Mouse (Mus musculus): ENCODE measurements around the gene Cox17. TPM values are rescaled to one million over a fixed set of nuclear protein-coding genes. Genes with fewer than 3 reads are reported as not detected.

Gene Cox17
- total and polyA plus RNA-seq, 2 experiments from 2014 or later = 12.9 to 80.3 TPM

GRCm38 (mm10) chr16:38363256-38363595 is 16.4 kb downstream of the Cox17 start:
- Histone ChIP-seq H3K9ac (no peak overlapping the region), H3K4me2 (ENCODE audit: low read depth) (no peak overlapping the region), H3K27ac (ENCODE audit: low read depth, low read length) (no peak overlapping the region), H3K36me3 (ENCODE audit: insufficient read depth) (no peaks in the 10 kb centered on the region), H3K27me3 (ENCODE audit: insufficient read depth, low read length) (no peaks in the 10 kb centered on the region), H3K4me3 (ENCODE audit: low read depth, low read length) (no peak overlapping the region), H3K9me3 (ENCODE audit: low read length) (no peaks in the 10 kb centered on the region), H3K4me1 (ENCODE audit: insufficient read depth) (no peaks in the 10 kb centered on the region)
- WGBS = 89% methylated on average over 3 of the region's 3 CpGs
- no peak for DNase-seq
- TF ChIP-seq CTCF (IDR thresholded peaks at IDR 0.05; ENCODE audit: low read depth) = no peak
- no peak for ATAC-seq

- H3K36me3 ChIP-seq (ENCODE audit: insufficient read depth) = no peaks in the 10 kb centered on the region
- no peak overlapping the region for H3K27ac ChIP-seq (ENCODE audit: low read depth, low read length)
- DNase-seq = no peak
- H3K9ac ChIP-seq = no peak overlapping the region
- H3K4me2 ChIP-seq (ENCODE audit: low read depth) = no peak overlapping the region
- H3K9me3 ChIP-seq (ENCODE audit: low read length) = no peaks in the 10 kb centered on the region
- ATAC-seq = no peak
- no peaks in the 10 kb centered on the region for H3K4me1 ChIP-seq (ENCODE audit: insufficient read depth)
- H3K4me3 ChIP-seq (ENCODE audit: low read depth, low read length) = no peak overlapping the region
- TF ChIP-seq CTCF (IDR thresholded peaks at IDR 0.05; ENCODE audit: low read depth) = no peak
- WGBS = 90% methylated on average over 7 of the region's 7 CpGs
- no peaks in the 10 kb centered on the region for H3K27me3 ChIP-seq (ENCODE audit: insufficient read depth, low read length)
These were observed 16.9 kb downstream of the Cox17 start for GRCm38 (mm10) chr16:38363657-38364056.

- TF ChIP-seq CTCF (IDR thresholded peaks at IDR 0.05; ENCODE audit: low read depth) = no peak
- Histone ChIP-seq H3K4me3 (ENCODE audit: low read depth, low read length) (no peak overlapping the region), H3K9ac (no peak overlapping the region), H3K4me2 (ENCODE audit: low read depth) (no peak overlapping the region), H3K27me3 (ENCODE audit: insufficient read depth, low read length) (no peaks in the 10 kb centered on the region), H3K9me3 (ENCODE audit: low read length) (no peaks in the 10 kb centered on the region), H3K27ac (ENCODE audit: low read depth, low read length) (no peak overlapping the region), H3K36me3 (ENCODE audit: insufficient read depth) (no peaks in the 10 kb centered on the region), H3K4me1 (ENCODE audit: insufficient read depth) (no peaks in the 10 kb centered on the region)
- no peak for DNase-seq
- ATAC-seq = no peak
- 80% methylated on average over 10 of the region's 10 CpGs for WGBS
These were observed 18.6 kb downstream of the Cox17 start for GRCm38 (mm10) chr16:38365390-38365789.

DNA sequence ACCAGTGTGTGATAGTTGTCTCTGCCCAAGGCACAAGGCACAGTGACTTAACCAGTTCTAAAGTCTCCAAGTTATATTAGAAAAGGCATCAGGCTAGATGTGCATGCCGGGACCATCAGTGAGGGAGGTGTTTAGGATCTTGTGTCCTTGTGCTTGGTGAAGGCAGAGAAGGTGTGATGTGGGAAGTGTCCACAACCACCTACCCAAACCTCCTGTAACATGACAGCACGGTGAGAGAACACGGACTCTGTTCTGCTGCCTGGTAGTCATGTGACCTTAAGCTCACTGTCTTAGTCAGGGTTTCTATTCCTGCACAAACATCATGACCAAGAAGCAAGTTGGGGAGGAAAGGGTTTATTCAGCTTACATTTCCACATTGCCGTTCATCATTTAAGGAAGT is 19.4 kb downstream of the Cox17 start:
- H3K4me3 ChIP-seq (ENCODE audit: low read depth, low read length) = no peak overlapping the region
- 93% methylated on average over 4 of the region's 4 CpGs for WGBS
- no peak overlapping the region for H3K9ac ChIP-seq
- no peaks in the 10 kb centered on the region for H3K4me1 ChIP-seq (ENCODE audit: insufficient read depth)
- no peak for TF ChIP-seq CTCF (IDR thresholded peaks at IDR 0.05; ENCODE audit: low read depth)
- H3K27ac ChIP-seq (ENCODE audit: low read depth, low read length) = no peak overlapping the region
- DNase-seq (no peak), ATAC-seq (no peak)
- H3K4me2 ChIP-seq (ENCODE audit: low read depth) = no peak overlapping the region
- no peaks in the 10 kb centered on the region for H3K36me3 ChIP-seq (ENCODE audit: insufficient read depth)
- H3K27me3 ChIP-seq (ENCODE audit: insufficient read depth, low read length) = no peaks in the 10 kb centered on the region
- no peaks in the 10 kb centered on the region for H3K9me3 ChIP-seq (ENCODE audit: low read length)

DNA sequence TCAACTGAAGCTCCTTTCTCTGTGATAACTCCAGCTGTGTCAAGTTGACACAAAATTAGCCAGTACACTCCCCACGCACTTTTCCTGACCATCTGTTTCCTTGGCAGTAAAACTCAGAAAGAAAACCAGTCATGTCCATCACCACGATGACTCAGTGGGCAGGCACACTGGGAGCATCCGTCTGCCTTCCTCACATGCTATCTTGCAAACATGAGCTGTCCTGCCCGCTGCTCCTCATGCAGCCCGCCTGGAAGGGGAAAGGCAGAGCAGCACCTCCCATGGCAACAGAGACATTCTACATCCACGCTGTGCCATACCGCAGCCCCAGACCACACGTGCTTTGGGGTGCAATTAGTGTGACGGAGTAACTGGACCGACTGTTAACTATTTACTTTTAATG is 21.5 kb downstream of the Cox17 start:
- Histone ChIP-seq H3K4me2 (ENCODE audit: low read depth) (no peak overlapping the region), H3K9me3 (ENCODE audit: low read length) (no peaks in the 10 kb centered on the region), H3K4me1 (ENCODE audit: insufficient read depth) (no peaks in the 10 kb centered on the region), H3K27me3 (ENCODE audit: insufficient read depth, low read length) (no peaks in the 10 kb centered on the region), H3K9ac (no peak overlapping the region), H3K36me3 (ENCODE audit: insufficient read depth) (no peaks in the 10 kb centered on the region), H3K27ac (ENCODE audit: low read depth, low read length) (no peak overlapping the region), H3K4me3 (ENCODE audit: low read depth, low read length) (no peak overlapping the region)
- peak; percentile 29; the same call in 1 of the 2 replicates for ATAC-seq
- WGBS = 35% methylated on average over 10 of the region's 10 CpGs
- no peak for DNase-seq
- no peak for TF ChIP-seq CTCF (IDR thresholded peaks at IDR 0.05; ENCODE audit: low read depth)

GRCm38 (mm10) chr16:38369000-38369399 is 22.2 kb downstream of the Cox17 start:
- Histone ChIP-seq H3K9ac (no peak overlapping the region), H3K4me1 (ENCODE audit: insufficient read depth) (no peaks in the 10 kb centered on the region), H3K4me2 (ENCODE audit: low read depth) (no peak overlapping the region), H3K27me3 (ENCODE audit: insufficient read depth, low read length) (no peaks in the 10 kb centered on the region), H3K9me3 (ENCODE audit: low read length) (no peaks in the 10 kb centered on the region), H3K27ac (ENCODE audit: low read depth, low read length) (no peak overlapping the region), H3K36me3 (ENCODE audit: insufficient read depth) (no peaks in the 10 kb centered on the region), H3K4me3 (ENCODE audit: low read depth, low read length) (no peak overlapping the region)
- ATAC-seq = no peak
- DNase-seq = no peak
- 78% methylated on average over 7 of the region's 7 CpGs for WGBS
- no peak for TF ChIP-seq CTCF (IDR thresholded peaks at IDR 0.05; ENCODE audit: low read depth)

DNA sequence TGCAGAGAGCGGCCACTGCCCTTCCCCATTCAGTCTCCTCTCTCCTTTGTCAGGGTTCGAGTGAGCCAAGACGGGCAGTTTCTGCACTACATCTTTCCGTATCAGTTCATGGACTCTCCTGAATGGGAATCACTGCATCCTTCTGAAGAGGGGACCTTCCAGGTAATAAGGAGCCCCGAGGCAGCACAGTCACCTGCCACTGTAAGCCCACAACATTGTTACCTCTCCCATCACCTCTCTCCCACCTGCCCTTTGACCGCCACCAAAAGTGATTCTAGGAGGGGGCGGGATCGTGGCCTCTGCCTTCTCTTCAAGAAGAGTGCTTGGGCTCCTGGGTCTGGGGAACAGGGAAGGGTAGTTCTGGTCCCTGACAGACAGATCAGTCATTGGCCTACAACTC is 22.6 kb downstream of the Cox17 start:
- Histone ChIP-seq H3K9me3 (ENCODE audit: low read length) (no peaks in the 10 kb centered on the region), H3K9ac (no peak overlapping the region), H3K27ac (ENCODE audit: low read depth, low read length) (no peak overlapping the region), H3K4me1 (ENCODE audit: insufficient read depth) (no peaks in the 10 kb centered on the region), H3K36me3 (ENCODE audit: insufficient read depth) (no peaks in the 10 kb centered on the region), H3K4me2 (ENCODE audit: low read depth) (no peak overlapping the region), H3K4me3 (ENCODE audit: low read depth, low read length) (no peak overlapping the region), H3K27me3 (ENCODE audit: insufficient read depth, low read length) (no peaks in the 10 kb centered on the region)
- DNase-seq (no peak), ATAC-seq (no peak)
- TF ChIP-seq CTCF (IDR thresholded peaks at IDR 0.05; ENCODE audit: low read depth) = no peak
- 87% methylated on average over 8 of the region's 8 CpGs for WGBS

GRCm38 (mm10) chr16:38369992-38370484 is 23.2 kb downstream of the Cox17 start:
- no peak for TF ChIP-seq CTCF (IDR thresholded peaks at IDR 0.05; ENCODE audit: low read depth)
- Histone ChIP-seq H3K9me3 (ENCODE audit: low read length) (no peaks in the 10 kb centered on the region), H3K4me1 (ENCODE audit: insufficient read depth) (no peaks in the 10 kb centered on the region), H3K27me3 (ENCODE audit: insufficient read depth, low read length) (no peaks in the 10 kb centered on the region), H3K4me2 (ENCODE audit: low read depth) (no peak overlapping the region), H3K4me3 (ENCODE audit: low read depth, low read length) (no peak overlapping the region), H3K36me3 (ENCODE audit: insufficient read depth) (no peaks in the 10 kb centered on the region), H3K9ac (no peak overlapping the region), H3K27ac (ENCODE audit: low read depth, low read length) (no peak overlapping the region)
- DNase-seq (no peak), ATAC-seq (no peak)
- 81% methylated on average over 4 of the region's 4 CpGs for WGBS
